Mouse (Mus musculus) G1E (cell line): ENCODE data around the gene Camta1. TPM values are rescaled to one million over a fixed set of nuclear protein-coding genes. Genes with fewer than 3 reads are reported as not detected.

Source experiments
- ATAC-seq: 2 replicates; pipeline ENCODE4 v1.8.0; 2016; ENCODE audit warnings: mild to moderate bottlenecking; ENCODE audit not compliant: insufficient number of reproducible peaks, poor library complexity, low FRiP score, severe bottlenecking; ENCODE audit errors: extremely low read depth
- DNase-seq: peaks from one replicate; pipeline ENCODE4 v3.0.0; 2012; ENCODE audit warnings: low spot score
- H3K27me3 ChIP-seq: 2 replicates; pipeline ENCODE4 v1.6.1; 2012; ENCODE audit warnings: mild to moderate bottlenecking, low read length, inconsistent platforms; ENCODE audit not compliant: insufficient read depth
- H3K36me3 ChIP-seq: replicated peaks from 2 replicates; pipeline ENCODE3; 2012; ENCODE audit warnings: mild to moderate bottlenecking, inconsistent platforms
- H3K4me1 ChIP-seq: 2 replicates; pipeline ENCODE4 v1.6.1; 2012; ENCODE audit warnings: low read depth, low read length, inconsistent platforms, mixed read lengths; ENCODE audit not compliant: insufficient read depth
- H3K4me3 ChIP-seq: 2 replicates; pipeline ENCODE4 v1.5.1; 2012; ENCODE audit warnings: low read depth, mild to moderate bottlenecking, inconsistent platforms, low read length, moderate library complexity, mixed read lengths
- H3K9me3 ChIP-seq: replicated peaks from 2 replicates; pipeline ENCODE4 v1.6.1; 2012; ENCODE audit warnings: inconsistent platforms
- CTCF ChIP-seq: IDR thresholded peaks from 2 replicates; pipeline ENCODE4 v1.5.1; 2012; ENCODE audit warnings: low read depth, low read length, inconsistent platforms, mixed read lengths
- GATA1 ChIP-seq: IDR thresholded peaks from 2 replicates; pipeline ENCODE4 v1.6.1; 2012; ENCODE audit warnings: borderline replicate concordance, low read length, inconsistent platforms, mixed read lengths
- GATA2 ChIP-seq: IDR thresholded peaks from 2 replicates; pipeline ENCODE4 v1.6.1; 2012; ENCODE audit warnings: low read depth, low read length, inconsistent platforms, borderline replicate concordance
- POLR2AphosphoS5 ChIP-seq: IDR thresholded peaks from 2 replicates; pipeline ENCODE4 v1.6.1; 2012; ENCODE audit warnings: low read depth, low read length, inconsistent platforms; ENCODE audit not compliant: insufficient replicate concordance
- TAL1 ChIP-seq: conservative IDR thresholded peaks from 2 replicates; pipeline ENCODE4 v1.6.1; 2012; ENCODE audit warnings: low read depth, low read length, inconsistent platforms, mixed read lengths
- polyA plus RNA-seq: library from polyadenylated mRNA; stranded (reverse); fragments of >175 nt; gene quantifications from 2 replicates; pipeline ENCODE4 v1.2.3, GENCODE M21; 2012
- total RNA-seq, 2 experiments: library from RNA; stranded (forward) in 1 of 2; stranded (reverse) in 1 of 2; fragments of 200-1000 nt in 1 of 2; fragments of >200 nt in 1 of 2; fragmentation: Nextera tagmentation in 1 of 2; gene quantifications; 2 replicates each; pipeline ENCODE4 v1.2.3; 2014 to 2017

Camta1 gene
- total and polyA plus RNA-seq, 3 experiments: 10.8 to 113 (median 25.7) TPM

DNA sequence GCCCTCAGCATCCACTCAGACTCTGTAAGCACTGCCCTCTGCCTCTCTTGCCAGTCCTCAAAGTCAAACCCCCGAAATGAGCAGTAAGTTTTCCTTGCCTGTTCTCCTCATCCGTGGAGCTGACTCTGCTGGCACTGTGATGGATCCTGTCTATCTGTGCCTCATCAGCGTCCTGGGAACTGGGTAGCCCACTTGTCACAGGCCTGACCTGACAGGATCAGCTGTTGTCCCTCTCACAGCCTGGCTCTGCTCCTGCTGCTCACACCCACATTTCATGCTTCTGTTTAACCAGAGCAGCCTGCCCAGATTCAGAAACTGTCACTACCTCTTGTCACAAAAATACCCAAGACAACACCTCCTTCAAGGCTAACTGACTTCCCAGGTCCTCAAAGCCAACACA is 37.7 kb downstream of the Camta1 start:
- Histone ChIP-seq H3K36me3 (peaks cover 72% of the 10 kb centered on the region), H3K9me3 (no peaks in the 10 kb centered on the region), H3K4me3 (no peak overlapping the region), H3K4me1 (peaks cover 3% of the 10 kb centered on the region), H3K27me3 (no peaks in the 10 kb centered on the region)
- ATAC-seq: no peak
- no peak for TF ChIP-seq CTCF
- TF ChIP-seq GATA2: no peak
- no peak for TF ChIP-seq POLR2AphosphoS5
- no peak for TF ChIP-seq TAL1
- no peak for TF ChIP-seq GATA1
- DNase-seq: no peak

DNA sequence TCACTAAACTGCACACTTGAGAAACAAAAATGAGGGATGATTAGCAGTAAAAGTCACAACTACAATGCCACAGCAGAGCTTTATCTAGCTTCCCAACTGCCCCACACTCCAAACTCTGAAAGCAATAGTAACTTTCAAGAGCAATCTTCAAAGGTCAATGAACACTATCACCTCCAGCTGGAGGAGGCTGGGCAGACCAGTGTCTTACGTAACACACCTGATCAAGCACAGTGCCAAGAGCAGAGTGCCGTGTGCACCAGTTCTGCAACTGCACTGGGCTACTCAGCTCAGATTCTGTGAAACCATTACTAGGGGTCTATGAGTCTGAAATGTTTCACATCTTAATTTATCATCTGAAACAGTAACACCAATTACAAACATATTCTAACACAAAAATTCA is 38.7 kb downstream of the Camta1 start:
- ATAC-seq (no peak), DNase-seq (no peak)
- no peak for TF ChIP-seq POLR2AphosphoS5
- no peak for TF ChIP-seq CTCF
- no peak for TF ChIP-seq GATA2
- Histone ChIP-seq H3K4me3 (no peak overlapping the region), H3K27me3 (no peaks in the 10 kb centered on the region), H3K36me3 (peaks cover 71% of the 10 kb centered on the region), H3K9me3 (no peaks in the 10 kb centered on the region), H3K4me1 (peaks cover 10% of the 10 kb centered on the region)

DNA sequence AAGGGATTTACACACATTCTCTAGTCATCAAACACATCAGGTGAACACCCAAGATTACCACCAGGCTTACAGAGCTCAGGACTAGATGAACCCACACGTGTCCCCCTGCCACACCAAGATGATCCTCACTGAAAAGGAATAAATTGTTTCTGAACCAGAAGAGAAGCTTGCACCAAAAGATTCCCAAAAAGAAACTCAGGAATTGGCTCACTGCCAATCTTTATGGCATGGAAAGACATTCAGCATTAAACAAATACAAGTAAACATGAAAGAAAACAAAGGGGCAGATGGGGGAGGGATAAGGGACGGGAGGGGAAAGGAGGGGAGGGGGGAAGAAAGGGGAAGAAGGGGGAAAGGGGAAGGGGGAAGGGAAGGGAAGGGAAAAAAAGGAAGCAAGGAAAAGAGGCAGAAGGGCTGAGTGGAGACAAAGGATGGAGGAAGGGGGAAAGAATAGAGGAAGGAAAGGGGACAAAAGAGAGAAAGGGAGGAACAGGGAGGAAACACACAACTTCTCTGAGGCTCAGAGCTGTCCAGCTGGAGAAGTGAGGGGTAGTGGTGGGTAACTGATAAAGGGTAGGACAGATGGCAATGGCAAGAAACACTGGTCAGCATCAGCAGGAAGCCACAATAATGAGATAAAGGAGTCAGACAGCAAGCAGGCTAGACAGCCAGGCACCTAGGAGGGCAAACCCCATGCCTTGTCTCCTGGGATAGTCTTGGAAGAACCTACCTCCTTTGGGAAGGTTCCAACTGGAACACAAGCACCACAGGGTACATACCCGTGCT is 43.5 kb downstream of the Camta1 start:
- no peak for DNase-seq
- TF ChIP-seq POLR2AphosphoS5 (no peak), GATA2 (no peak), TAL1 (no peak), CTCF (no peak), GATA1 (no peak)
- Histone ChIP-seq H3K4me3 (no peak overlapping the region), H3K27me3 (no peaks in the 10 kb centered on the region), H3K4me1 (peaks cover 13% of the 10 kb centered on the region), H3K9me3 (no peaks in the 10 kb centered on the region), H3K36me3 (peaks cover 78% of the 10 kb centered on the region)
- peak; percentile 56 for ATAC-seq

DNA sequence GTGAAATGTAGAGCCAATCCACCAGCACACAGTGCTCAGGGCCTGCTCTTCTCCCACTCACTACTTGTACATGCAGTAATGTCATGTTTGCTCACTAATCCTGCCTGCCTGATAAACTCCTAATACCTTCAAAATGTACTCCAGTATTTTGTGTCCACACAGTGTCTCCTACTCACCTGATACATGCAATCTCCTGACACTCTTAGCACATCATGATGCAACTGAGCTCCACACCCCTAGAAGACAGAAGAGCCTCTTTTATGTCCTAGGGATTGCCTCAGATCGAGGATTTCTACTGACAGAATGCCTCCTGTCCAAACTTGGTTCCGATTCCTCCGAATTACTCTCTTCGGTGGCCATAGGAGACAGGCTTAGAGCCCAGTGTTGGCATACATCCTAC is 48.0 kb downstream of the Camta1 start:
- peaks cover 8% of the 10 kb centered on the region for H3K4me1 ChIP-seq
- H3K9me3 ChIP-seq: no peaks in the 10 kb centered on the region
- TF ChIP-seq GATA1 (no peak), CTCF (no peak), TAL1 (no peak), POLR2AphosphoS5 (no peak)
- H3K4me3 ChIP-seq: no peak overlapping the region
- DNase-seq: no peak
- H3K36me3 ChIP-seq: peaks cover 49% of the 10 kb centered on the region
- no peaks in the 10 kb centered on the region for H3K27me3 ChIP-seq
- no peak for ATAC-seq

DNA sequence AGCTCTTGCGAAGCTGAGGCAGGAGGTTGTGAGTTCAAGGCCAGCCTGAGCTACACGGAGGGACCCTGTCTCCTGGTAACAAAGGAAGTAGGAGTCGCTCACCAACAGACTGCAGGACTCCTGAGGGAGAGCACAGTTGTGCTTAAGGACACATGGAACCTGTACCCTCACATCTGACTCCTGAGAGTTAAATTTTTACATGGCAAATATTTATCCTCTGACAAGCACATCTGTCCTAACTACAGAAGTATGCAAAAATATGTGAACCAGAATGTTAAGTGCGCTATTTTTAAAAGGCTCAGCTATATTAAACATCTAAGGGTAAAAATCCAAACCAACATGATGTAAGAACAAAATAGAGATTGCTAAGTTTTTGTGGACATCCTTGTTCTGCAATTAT is 56.0 kb downstream of the Camta1 start:
- Histone ChIP-seq H3K4me3 (no peak overlapping the region), H3K4me1 (no peaks in the 10 kb centered on the region), H3K9me3 (no peaks in the 10 kb centered on the region), H3K27me3 (no peaks in the 10 kb centered on the region), H3K36me3 (peaks cover 26% of the 10 kb centered on the region)
- no peak for TF ChIP-seq TAL1
- no peak for TF ChIP-seq GATA1
- TF ChIP-seq POLR2AphosphoS5: no peak
- TF ChIP-seq GATA2: no peak
- no peak for TF ChIP-seq CTCF
- ATAC-seq (no peak), DNase-seq (no peak)

DNA sequence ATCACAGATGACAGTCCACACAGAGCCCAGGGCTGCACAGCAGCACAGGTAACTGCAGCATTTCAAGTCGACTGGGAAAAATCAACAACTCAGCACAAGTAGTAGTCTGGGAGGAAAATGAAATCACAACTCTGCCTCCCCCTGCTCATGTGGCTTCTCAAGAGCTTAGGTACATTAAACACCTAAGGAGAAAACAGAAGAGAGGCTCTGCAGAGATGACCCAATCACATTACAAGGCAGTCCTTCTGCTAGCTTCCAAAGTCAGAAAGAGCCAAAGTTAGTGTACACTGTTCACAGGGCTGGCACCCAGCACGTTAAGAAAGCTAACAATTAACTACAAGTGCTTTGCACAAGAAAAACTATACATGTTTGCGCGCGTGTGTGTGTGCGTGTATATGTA is 56.6 kb downstream of the Camta1 start:
- ATAC-seq (no peak), DNase-seq (no peak)
- Histone ChIP-seq H3K9me3 (no peaks in the 10 kb centered on the region), H3K36me3 (peaks cover 26% of the 10 kb centered on the region), H3K4me1 (no peaks in the 10 kb centered on the region), H3K4me3 (no peak overlapping the region), H3K27me3 (no peaks in the 10 kb centered on the region)
- no peak for TF ChIP-seq GATA1
- TF ChIP-seq GATA2: no peak
- no peak for TF ChIP-seq POLR2AphosphoS5
- no peak for TF ChIP-seq TAL1
- TF ChIP-seq CTCF: no peak

DNA sequence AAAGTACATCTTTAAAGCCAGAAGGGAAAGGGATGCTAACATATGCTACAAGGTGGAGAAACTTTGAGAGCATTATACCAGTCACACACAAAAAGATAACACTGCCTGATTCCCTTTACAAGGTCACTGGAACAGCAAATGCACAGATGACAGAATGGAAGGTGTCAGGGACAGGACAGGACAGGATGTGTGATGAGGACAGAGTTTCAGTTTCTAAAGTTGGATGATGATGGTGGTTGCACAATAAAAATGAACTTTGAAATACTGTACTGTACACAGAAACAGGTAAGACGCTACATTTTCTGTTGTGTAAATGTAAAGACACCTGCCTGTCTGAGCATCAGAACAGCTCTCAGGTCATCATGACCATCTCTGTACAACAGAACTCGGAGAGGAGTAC is 57.5 kb downstream of the Camta1 start:
- TF ChIP-seq CTCF: no peak
- no peak for TF ChIP-seq GATA2
- TF ChIP-seq TAL1: no peak
- TF ChIP-seq POLR2AphosphoS5: no peak
- TF ChIP-seq GATA1: no peak
- Histone ChIP-seq H3K36me3 (peaks cover 28% of the 10 kb centered on the region), H3K4me1 (no peaks in the 10 kb centered on the region), H3K9me3 (no peaks in the 10 kb centered on the region), H3K27me3 (no peaks in the 10 kb centered on the region), H3K4me3 (no peak overlapping the region)
- no peak for ATAC-seq
- no peak for DNase-seq
